Mouse (Mus musculus) c-Kit-positive CD71-negative TER-119-negative erythroid progenitor cells, embryonic 14.5 days (primary cell): ENCODE data around the gene Lrrc2.

ENCODE experiments used
- DNase-seq: peaks from one replicate; pipeline ENCODE4 v3.0.0-alpha.2; 2013; ENCODE audit warnings: low read depth

Lrrc2 gene

DNA sequence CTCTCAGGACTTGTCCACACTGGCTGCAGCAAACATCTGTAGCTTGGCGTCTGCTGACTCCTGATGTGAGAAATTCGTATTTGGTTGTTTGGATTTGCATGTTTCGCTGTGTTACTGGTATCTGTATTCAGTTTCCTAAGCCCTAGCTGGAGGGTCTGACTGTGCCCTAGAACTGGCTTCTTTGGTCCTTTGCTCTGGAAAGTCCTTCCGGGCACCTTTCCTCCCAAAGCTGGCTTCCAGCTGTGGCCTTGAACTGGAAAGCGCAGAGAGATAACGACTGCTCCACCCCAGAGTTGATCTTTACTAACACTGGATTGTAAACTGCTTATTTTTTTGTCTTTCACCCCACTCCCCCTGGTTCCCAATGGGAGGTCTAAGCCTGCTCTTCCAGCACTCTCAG, 3.4 kb upstream of the Lrrc2 start:
- DNase-seq: no peak

DNA sequence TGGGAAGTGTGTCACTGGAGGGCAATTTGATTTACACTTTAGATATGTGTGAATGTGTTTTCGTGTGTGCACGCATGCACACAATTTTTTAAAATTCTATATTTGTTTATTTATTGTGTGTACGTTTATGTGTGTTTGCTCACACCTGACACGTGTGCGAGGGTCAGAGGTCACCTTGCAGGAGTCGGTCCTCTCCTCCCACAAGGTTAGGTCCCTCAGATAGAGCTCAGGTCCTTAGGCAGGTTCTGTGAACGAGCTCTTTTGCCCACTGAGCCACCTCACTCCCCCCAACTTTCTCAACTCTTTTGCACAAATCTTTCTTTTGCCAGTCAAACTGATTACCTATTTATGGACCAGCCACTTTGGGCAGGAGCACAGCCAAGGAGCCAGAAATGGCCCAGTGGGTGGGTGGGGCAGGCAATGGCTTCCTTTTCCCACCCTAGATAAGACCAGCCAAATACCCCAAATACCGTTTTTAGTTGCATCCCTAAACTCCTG, 2.5 kb upstream of the Lrrc2 start:
- no peak for DNase-seq

DNA sequence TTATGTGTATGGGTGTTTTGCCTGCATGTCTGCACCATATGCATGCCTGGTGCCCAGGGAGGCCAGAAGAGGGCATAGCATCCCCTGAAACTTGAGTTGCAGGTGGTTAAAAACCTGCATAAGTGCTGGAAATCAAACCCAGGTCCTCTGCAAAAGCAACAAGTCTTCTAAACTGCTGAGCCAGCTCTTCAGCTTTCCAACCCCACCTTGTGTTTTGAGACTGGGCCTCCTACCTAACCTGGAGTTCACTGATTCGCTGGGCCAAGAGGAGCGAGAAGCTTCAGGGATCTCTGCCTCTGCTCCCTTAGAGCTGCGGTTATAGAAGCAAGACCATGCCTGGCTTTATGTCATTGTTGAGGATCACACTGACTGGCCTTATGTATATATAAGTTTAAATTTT, 1.2 kb upstream of the Lrrc2 start:
- DNase-seq: no peak

DNA sequence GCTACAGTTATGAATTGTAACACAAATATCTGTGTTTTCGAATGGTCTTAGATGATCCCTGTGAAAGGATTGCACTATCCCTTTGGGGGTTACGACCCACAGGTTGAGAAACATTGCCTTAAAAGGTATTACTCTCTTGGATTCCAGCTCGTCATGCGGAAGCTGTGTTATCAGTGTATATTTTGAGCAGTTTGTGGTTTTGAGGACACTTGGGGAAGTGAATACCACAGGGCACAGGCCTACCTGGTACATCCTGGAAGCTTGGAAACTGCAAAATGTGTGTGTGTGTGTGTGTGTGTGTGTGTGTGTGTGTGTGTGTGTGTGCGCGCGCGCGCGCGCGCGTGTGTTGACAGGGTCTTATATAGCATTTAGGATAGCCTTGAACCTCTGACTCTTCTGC, 521 bp downstream of the Lrrc2 start:
- DNase-seq: no peak

DNA sequence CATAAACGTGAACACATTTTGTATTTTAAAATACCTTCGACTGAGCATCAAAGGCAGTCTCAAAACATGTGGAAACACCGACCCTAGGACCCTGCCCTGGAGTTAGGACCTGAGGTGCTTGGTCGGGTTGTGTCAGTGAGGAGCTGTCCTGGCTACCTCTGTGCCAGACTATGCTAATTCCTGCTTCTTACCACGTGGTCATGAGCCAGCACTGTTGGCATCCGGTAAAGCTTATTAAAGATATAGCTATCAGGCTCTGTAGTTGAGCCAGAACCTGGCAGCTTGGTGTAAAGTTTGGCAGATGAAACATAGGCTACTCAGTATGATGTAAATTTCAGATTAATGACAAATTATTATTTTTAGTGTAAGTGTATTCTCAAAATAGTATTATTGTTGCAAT, 1.1 kb downstream of the Lrrc2 start:
- no peak for DNase-seq

DNA sequence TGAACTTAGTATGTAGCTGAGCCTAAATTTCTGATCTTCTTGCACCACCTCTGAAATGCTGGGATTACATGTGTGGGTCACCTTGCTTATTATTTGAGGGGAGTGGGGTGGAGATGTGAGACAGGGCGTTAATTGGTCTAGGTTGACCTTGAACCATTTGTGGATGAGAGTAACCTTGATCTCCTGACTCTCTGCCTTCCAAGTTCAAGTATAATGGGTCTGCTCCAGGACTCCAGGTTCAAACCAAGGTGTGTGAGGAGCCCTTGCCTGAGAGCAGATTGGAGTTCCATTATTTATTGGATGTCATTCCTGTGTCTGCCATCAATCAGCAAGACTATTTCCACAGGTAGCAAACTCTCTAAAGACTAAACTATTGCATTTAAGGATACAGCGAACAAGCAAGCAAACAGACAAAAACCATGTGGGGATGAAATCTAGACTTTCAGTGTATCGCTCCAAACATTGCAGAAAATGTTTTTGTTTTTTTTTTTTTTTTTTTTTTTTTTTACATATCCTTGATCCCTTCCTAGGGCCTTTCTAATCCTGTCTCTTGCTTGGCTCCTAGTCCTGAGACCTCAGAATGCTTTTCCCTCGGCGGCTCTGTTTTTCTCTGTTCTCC, 1.7 kb downstream of the Lrrc2 start:
- no peak for DNase-seq

DNA sequence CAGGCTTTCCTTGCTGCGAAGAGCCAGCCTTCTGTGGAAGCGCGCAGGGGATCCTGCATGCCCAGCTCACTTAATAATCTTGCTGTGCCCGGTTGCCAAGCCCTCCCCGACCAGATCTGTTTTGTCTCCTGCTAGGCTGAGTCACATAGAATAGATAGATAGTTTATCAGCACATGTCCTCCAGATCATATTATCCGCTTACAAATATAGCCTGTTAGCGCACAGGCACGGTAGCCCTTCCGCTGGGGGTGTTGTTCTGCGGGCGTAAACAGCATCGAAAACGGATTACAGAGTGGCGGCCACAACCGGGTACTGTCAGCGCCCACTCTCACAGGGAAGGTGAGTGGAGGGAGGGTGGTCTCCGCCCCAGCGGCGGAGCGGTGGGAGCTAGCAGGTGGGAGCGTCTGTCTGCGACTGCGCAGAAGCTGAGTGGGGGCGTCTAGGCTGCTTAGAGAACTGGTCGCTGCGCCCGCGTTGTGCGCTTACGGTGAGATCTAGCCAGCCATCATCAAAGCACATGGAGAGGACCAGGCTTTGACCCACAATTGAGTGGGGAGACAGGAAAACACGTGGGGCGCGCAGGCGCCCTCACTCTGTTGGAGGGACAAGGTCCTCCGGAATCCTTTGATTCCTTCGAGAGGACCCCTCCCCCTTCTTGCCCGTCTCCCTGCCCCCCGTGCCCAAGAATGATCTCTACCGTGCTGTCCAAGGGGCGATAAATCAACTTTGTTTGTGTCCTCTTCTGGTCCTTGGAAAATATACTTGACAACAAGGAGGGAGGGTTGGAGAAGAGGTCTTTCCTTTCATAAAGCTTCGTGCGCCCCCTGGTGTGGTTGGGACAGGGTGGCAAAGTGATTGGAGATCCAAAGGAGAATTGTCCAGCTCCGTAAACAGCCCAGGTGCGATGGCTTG, 2.5 kb downstream of the Lrrc2 start:
- DNase-seq: peak; percentile 60

DNA sequence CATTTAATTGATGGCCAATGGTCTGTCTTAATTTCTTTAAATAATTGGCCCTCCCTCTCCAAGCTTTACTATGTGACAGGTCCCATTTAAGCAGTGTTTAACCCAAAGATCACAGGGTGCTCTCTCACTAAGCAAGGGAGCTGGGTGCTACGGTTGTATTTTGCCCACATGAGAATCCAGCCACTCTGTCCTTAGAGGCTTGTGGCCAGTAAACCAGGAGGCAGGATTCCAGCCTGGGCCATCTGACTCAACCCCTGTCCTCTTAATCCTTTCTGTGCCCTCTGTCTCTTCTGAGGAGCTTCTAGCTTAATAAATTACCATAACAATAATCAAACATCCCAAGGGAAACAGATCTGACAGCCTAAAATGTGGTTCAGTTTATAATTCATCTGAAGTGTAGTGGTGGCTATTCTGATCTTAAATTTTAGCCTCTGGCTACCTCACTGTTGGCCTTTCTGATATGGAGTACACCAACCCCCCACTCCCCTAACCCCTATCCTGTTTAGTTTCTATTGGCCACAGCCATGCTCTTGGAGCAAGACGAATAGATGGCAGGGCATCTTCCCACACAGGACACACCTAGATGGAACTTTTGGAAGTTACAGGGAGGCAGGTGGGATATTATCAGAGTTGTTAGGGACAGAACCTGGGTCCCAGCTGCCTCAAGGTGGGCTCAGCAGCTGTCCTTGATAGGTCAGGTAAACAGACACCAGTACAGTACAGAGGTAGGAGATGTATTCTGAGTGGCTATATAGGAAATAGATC, 3.5 kb downstream of the Lrrc2 start:
- DNase-seq: no peak

DNA sequence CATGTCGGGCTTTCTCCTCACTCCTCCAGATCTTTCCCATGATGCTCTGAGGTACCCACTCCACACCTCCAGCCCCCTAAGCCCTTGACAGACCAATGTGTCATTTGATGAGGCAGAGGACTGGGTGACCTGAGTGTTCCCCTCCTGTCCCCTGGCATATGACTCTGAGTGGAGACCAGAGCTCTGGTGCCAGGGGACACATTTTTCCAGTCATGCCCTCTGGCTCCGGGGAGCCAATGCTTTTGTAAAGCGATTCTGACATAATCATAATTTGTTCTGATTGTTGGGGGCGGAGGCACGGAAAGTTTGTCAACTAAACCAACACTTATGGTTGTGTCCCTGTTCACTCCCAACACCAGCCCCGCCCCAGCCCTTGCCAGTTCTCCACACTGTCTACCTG, 4.6 kb downstream of the Lrrc2 start:
- DNase-seq: no peak

DNA sequence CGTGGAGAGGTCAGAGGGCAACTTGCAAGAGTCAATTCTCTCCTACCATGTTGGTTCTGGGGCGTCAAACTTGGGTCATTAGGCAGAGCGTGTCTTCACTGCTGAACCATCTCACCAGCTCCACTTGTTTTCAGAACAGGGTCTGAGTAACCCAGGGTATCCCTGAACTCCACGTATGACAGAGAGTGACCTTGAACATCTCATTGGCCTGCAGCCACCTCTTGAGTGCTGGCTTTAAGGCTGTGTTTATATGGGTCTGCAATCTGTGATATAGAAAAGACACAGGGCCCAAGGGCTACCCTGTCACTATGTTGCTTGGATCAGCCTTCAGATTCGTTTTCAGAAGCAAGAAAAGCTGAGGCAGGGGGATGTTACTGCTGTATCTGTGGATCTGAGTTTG, 8.3 kb downstream of the Lrrc2 start:
- DNase-seq: no peak

DNA sequence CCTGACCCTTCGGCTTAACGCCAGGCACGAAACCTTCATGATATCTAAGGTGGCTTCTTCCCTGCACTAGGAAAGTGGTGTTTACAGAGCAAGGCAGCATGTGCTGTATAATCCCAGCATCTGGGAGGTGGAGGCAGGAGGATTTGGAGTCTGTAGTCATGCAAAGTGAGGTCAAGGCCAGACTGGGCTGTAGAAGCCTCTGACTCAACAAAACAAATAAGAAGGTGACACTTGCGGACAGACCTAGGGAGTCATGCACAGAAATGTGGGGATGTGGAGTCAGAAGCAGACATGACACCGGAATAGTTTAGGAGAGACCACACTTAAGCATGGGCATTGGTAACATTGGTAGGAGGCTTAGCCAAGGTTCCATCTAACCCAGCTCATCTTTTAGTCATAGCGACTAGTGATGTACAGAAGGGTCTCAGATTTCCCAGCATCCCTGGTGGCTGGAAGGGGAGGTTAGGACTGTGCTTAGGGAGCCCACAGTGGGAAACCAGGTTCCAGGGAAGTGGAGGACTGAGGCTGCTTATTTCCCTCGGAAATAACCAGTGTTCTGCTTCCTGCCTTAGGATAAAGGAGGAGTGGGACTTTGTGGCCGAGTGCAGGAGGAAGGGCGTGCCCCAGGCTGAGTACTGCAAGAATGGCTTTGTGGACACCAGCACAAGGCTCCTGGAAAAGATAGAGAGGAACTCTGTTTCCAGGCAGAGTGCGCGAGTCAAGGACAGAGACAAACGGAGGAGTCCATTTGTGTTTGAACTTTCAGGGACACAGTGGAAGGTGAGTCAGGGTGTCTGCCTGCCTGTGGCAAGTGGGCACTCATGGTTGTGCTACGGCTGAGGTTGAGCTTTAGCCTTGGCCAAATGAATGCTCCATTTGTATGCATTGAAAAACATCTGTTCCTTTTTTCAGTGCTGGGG, 9.1 kb downstream of the Lrrc2 start:
- no peak for DNase-seq

DNA sequence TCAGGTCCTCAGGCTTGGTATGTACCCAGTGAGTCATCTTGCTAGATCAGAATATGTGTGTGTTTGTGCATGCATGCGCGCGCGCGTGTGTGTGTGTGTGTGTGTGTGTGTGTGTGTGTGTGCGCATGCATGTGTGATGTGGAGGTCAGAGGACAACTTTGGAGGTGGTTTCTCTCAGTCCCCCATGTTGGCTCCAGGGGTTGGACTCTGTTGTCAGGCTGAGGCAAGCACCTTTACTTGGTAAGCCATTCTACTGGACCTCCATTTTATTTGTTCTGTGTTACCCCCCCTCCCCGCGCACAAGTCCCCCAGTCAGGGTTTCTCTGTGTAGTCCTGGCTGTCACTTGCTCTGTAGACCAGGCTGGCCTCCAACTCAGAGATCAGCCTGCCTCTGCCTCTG, 10.0 kb downstream of the Lrrc2 start:
- no peak for DNase-seq

DNA sequence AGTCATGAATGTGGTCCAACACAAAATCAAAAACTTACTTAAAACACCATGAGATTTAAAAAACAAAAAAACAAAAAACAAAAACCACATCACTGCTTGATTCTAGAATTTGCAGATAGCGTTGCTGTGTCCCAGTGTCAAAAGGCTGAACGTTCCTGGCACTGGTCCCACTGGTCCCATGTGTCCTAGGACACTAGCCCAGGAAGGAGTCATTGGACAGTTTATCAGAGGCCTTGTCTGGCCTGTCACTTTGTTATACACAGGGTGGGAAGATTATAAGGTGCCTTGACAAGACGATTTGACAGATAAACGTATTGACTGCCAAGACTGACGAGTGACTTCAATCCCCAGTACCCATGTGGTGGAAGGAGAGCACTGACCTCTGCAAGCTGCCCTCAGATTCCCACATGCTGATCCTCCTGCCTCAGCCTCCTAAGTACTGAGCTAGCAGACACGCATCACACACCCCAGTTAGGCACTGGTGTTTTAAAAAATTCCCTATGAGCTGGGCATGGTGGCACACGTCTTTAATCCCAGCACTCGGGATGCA, 12.3 kb downstream of the Lrrc2 start:
- DNase-seq: no peak

DNA sequence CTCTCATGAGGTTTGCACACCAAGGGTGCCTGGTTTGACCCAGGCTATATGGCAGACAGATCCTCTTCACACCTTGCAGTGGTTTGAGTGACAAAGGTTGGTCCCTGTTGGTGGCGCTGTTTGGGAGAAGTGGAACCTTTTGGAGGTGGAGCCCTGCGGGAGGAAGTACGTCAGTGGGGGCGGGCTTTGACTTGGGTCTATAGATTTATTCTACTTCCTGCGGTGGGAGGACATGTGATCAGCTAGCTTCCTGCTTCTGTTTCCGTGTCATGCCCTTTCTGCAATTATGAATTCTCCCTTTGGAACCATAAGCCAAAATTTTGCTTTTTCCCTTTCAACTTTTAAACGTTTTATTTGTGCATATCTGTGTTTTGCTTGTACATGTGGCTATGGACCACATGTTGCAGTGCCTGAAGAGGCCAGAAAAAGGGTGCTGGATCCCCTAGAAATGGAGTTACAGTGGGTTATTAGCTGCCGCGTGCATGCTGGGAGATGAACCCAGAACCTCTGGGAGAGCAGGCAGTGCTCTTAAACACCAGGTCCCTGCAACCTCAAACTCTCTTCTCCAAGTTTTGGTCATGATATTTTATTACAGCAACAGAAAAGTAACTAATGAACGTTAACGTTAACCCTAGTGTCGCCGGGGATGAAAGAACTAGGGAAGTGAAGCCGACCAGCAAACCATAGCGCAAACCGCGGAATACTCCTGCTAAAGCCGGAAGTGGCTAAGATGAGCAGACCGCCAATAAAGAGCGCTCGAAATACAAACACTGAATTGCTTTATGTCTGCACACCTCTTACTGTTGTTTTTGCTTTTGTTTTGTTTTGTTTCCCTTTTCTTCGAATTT, 13.9 kb downstream of the Lrrc2 start:
- DNase-seq: no peak

DNA sequence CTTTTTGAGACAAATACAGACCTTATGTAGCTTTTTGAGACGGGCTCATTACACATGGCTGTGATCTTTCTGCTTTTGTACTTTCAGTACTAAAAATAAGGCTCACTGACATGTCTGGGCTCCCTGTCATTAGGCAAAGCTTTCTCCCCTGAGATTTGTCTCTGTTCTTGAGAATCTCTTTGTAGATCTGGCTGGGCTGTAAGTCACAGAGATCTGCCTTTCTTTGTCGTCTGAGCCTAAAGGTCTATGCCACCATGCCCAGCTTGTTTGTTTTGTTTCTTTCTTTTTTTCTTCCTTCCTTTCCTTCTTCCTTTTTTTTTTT, 14.5 kb downstream of the Lrrc2 start:
- no peak for DNase-seq

DNA sequence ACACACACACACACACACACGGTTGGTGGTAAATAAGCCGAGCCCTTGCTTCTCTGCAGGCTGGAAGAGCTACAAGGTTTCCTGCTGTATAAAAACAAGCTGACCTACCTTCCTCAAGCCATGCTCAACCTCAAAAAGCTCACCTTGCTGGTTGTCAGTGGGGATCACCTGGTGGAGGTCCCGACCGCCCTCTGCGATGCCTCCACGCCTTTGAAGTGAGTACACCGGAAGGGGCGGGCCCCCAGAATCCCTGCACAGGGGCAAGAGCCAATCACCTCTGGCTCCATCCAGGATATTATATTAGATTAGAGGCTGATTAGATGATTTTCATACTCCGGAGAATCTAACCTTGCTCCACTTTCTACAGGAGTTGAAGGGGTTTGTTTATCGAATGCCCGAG, 28.1 kb downstream of the Lrrc2 start:
- no peak for DNase-seq

DNA sequence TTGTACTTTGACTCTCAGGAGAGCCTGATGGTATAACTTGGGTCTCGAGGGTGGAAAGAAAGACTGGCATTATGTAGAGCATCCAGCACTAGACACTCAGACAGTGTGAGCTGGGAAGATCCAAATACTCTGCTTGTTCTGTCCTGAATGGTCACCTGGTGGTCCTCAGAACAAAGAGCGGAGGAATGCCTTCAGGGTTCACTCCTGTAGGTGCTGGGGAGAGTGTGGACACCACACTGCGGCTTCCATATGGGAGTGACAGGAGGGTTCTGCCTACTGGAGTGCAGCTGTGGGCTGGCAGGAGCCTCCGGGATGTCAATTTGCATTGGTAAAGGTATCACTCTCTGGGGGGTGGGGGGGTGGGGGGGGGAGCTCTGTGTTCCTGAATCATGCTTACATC, 31.0 kb downstream of the Lrrc2 start:
- DNase-seq: no peak

DNA sequence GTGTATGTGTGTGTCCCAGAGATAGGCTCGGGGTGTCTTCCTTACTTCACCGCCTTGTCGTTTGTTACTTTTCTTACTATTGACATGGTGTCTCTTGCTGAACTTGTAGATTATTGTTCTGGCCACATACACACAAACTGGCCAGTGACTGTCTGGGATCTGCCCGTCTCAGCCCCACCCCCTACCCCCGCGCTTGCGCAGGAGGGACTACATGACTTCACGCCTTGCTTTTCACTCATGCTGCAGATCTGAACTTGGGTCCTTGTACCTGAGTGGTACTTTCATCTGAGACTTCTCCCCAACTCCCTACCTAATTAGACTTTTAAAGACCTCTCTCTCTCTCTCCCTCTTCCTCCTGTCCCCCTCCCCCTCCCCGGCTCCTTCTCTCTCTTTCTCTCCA, 32.8 kb downstream of the Lrrc2 start:
- DNase-seq: no peak

DNA sequence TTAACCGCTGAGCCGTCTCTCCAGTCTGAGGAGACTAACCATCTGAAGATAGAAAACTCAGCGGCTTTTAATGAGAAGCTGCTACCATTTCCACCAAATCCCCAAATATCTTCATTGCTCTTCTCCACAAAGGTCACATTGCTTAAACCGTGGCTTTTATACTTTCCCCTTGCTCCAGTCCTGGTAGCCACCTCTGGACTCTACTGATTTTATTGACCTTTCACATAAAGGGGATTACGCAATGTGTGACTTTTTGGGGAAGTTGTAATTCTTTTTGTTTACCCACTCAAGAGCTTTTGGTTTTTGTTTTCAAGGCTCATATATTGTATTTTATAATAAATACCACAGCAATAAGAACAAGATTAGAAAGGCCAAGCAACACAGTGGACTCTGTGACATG, 34.2 kb downstream of the Lrrc2 start:
- no peak for DNase-seq

DNA sequence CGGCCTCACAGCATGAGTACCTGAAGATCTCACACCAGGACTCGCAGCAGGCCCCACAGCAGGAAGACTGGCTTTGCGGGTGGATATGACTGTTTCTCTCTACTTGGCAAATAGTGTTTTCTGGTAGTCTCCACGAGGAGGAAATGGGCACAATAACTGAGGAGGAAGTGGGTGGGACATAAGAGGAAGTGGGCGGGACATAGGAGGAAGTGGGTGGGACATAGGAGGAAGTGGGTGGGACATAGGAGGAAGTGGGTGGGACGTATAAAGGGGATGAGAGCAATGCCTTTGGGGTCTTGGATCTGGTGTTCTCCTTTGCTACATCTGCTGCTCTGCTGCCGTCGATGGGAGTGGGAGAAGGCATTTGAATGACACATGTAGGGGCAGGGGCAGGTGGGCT, 34.6 kb downstream of the Lrrc2 start:
- DNase-seq: no peak

DNA sequence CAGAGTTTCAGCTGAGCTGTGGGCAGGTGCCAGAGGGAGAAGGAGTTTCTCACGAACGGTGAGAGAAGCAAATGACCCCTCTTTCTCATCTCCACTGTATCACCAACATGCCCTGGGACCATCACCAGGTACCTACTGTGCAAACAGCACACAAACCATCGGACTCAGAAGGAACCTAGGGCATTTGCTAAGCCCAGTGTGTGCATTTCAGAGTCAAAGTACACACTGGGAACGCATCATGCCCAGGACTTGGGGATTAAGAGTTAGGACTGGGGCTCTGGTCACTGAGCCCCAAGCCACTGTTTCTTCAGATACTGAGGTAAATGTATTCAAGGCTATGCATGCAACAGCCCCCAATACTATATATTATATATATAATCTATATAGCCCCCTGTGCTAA, 36.0 kb downstream of the Lrrc2 start:
- no peak for DNase-seq
